Mouse (Mus musculus): ENCODE measurements around the gene Tppp.
A peak's percentile ranks its signal among the peaks of the same experiment; 100 is the strongest.
"Not testable (repeated sequence)": the region's sequence is repeated elsewhere in the genome, so short reads cannot be mapped to it uniquely, and the experiment has no call there.

The Tppp gene

GRCm38 (mm10) chr13:74008948-74009718, at the start of gene Tppp:
Gene Tppp, plus strand, starts transcription at chr13:74009407.
- peak; percentile 95 for DNase-seq

- no peak for DNase-seq
Observed at GRCm38 (mm10) chr13:73960117-73960652, 49.0 kb upstream of the Tppp start.

GRCm38 (mm10) chr13:73961177-73961576, 48.0 kb upstream of the Tppp start:
- DNase-seq, result no peak

GRCm38 (mm10) chr13:73963551-73963950, 45.7 kb upstream of the Tppp start, which contains the start of gene Zdhhc11:
Gene Zdhhc11, plus strand, starts transcription at chr13:73963851.
- no peak for DNase-seq

GRCm38 (mm10) chr13:73970545-73971448, 38.4 kb upstream of the Tppp start:
- DNase-seq, result peak; percentile 37

GRCm38 (mm10) chr13:73974523-73974922, 34.7 kb upstream of the Tppp start:
- no peak for DNase-seq

GRCm38 (mm10) chr13:73976935-73977334, 32.3 kb upstream of the Tppp start:
- DNase-seq, result no peak

- no peak for DNase-seq
Observed at GRCm38 (mm10) chr13:73990325-73990724, 18.9 kb upstream of the Tppp start.

GRCm38 (mm10) chr13:73990761-73991160, 18.4 kb upstream of the Tppp start:
- no peak for DNase-seq

GRCm38 (mm10) chr13:73991267-73991666, 17.9 kb upstream of the Tppp start:
- DNase-seq, result no peak

- DNase-seq, result no peak
Observed at GRCm38 (mm10) chr13:73996456-73996855, 12.8 kb upstream of the Tppp start.

GRCm38 (mm10) chr13:74000519-74000918, 8.7 kb upstream of the Tppp start:
- no peak for DNase-seq

- DNase-seq, result no peak
Observed at GRCm38 (mm10) chr13:74000961-74001360, 8.2 kb upstream of the Tppp start.

GRCm38 (mm10) chr13:74001492-74001891, 7.7 kb upstream of the Tppp start:
- DNase-seq, result no peak

- DNase-seq, result not testable (repeated sequence)
Observed at GRCm38 (mm10) chr13:74006881-74007280, 2.3 kb upstream of the Tppp start.

GRCm38 (mm10) chr13:74008216-74008615, 991 bp upstream of the Tppp start:
- DNase-seq, result not testable (repeated sequence)

GRCm38 (mm10) chr13:74009791-74010614, 796 bp downstream of the Tppp start:
- DNase-seq, result peak; percentile 82

GRCm38 (mm10) chr13:74010678-74011077, 1.5 kb downstream of the Tppp start:
- DNase-seq, result peak; percentile 54

- DNase-seq, result no peak
Observed at GRCm38 (mm10) chr13:74015908-74016307, 6.7 kb downstream of the Tppp start.

GRCm38 (mm10) chr13:74017426-74017825, 8.2 kb downstream of the Tppp start:
- no peak for DNase-seq

- DNase-seq, result not testable (repeated sequence)
Observed at GRCm38 (mm10) chr13:74019006-74019405, 9.8 kb downstream of the Tppp start.
